Mouse (Mus musculus) bone marrow, adult 2 months (tissue): ENCODE measurements at regions not wholly inside any gene's neighbourhood (a gene's known extent, or its start where the extent isn't known, plus 50 kb on each side); places are given as distances from the start of the nearest gene placed in this dataset.

Experiments
- CTCF ChIP-seq: fragments of 200-500 bp; IDR thresholded peaks from 2 replicates; pipeline ENCODE4 v1.5.1; 2011; ENCODE audit warnings: low read length, control low read depth; ENCODE audit not compliant: control insufficient read depth, insufficient read depth
- POLR2A ChIP-seq: fragments of 200-500 bp; IDR thresholded peaks from 2 replicates; pipeline ENCODE4 v1.6.1; 2011; ENCODE audit warnings: low read depth, mild to moderate bottlenecking, control low read depth, low read length, borderline replicate concordance; ENCODE audit not compliant: control insufficient read depth

- TF ChIP-seq CTCF (no peak), POLR2A (no peak)
Measured at GRCm38 (mm10) chr11:45745941-45746340, 105.9 kb upstream of the Clint1 start.
